Mouse (Mus musculus): Measurements from ENCODE around the gene Cass4.

The Cass4 gene

DNA sequence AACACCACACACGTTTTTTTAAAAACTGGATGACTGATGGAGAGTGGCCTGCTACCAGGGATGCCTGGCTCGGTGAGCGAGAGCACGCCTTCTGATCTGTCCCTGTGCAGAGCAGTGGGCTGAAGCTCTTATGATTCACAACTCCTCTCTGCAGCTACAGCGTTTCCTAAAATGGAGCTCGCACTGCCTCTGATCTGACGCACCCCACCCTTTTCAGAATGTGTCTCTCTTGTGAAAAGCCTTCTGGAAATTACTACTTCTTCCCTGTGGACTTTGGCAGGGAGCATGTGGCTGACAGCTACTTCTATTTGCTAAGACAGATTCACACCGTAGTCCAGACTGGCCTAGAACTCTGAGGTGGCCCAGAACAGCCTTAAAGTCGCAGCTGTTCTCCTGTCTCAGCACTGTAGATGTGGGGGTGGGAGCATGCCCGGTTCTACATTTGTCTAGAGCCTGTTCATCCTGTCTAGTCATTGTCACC is 1.5 kb upstream of the Cass4 start:
- DNase-seq, result no peak

DNA sequence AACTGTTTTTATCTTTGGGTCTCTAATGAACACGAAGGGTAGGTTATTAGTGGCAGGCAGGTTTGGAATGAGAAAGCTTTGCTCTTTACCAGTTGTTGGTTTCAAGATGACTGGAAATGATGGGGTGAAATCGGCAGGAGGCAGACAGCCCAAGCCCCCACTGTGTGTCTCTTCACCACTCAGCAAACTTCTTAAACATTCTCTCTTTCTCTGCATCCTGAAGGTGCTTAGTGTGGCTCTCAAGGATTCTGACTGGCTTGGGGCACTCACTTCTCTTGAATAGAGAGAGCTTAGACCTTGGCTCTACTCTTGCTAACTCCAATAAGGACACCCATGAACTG is 428 bp downstream of the Cass4 start:
- DNase-seq, result no peak

DNA sequence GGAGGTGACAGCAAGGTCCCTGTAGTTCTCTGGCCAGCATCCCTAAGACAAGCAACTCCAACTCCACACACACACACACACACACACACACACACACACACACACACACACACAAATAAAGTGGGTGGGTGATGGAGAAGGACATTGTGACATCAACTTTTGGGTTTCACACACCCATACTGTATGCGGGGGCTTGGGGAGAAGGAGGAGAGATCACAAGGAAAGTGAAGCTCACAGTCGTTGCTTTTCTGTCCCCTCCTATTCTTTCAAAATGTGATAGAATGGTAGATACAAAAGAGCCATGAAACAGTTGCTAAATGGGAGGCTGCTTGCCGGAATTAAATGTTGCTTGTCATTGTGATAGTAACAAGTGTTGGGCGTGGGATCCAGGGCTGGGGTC is 1.1 kb downstream of the Cass4 start:
- DNase-seq, result no peak

DNA sequence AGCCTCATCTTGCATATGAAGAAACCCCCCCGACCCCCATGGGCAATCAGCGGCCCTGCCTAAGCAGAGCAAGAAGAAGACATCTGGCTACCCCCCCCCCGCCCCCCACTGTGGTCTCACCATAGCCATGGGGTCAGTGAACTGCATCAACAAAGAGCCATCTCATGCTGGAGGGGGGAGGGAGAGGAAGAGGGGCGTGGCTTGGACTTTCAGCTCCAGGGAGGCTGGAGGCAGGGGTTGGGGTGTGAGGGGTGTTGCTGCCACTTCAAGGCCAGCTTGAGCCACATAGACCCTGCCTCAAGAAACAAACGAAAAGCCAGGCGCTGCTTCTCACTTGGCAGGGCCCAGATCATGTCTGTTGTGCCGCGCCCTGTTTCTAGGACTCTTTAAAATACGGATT is 2.4 kb downstream of the Cass4 start:
- no peak for DNase-seq

DNA sequence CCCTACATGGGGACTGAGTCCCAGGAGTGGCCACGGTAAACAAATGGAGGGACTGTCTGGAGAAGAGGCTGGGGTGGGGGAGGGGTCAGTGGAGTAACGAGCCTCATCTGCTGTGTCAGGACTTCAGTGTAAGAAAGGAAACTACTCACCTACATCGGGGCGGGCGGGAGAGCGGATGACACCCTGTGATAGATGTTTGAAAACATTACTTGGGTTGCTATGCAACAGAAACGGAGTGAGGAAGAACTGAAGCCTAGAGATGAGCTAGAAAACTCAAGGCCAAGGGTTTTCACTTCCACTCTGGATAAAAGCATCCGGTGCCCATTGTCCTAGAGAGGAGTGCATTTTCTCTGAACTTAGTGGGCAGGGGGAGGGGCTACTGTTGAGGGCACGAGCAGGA is 6.3 kb downstream of the Cass4 start:
- no peak for DNase-seq

DNA sequence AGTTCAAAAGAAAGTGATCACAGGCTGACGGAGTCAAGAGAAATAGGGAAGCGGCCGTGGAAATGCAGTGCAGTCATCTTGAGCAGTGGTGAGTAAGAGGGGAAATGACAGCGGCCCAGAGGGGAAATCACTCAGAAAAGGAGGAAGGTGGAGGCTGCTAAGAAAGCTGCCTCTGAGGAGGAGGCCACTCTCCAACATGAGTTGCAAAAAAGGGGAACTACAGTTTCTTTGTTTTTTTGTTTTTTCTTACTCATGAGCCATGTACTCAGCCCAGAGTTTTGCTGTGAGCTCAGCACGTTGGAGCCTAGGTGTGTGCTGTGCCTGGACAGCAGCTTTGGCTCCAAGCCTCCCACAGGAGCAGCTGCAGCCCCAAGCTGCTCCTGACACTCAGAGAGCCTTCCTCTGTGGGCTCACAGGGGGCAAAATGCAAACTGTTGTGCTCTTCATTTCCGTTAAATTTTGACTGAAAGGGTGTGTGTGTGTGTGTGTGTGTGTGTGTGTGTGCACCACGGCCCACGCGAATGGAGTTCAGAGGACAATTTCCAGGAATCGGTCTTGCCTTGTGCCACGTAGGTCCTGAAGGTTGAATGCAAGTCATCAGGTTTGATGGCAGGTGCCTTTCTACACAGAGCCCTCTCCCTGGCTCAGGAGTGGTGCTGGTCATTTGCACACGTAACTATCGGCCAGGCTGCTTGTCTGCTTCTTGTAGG is 7.7 kb downstream of the Cass4 start:
- DNase-seq, result peak; percentile 28

DNA sequence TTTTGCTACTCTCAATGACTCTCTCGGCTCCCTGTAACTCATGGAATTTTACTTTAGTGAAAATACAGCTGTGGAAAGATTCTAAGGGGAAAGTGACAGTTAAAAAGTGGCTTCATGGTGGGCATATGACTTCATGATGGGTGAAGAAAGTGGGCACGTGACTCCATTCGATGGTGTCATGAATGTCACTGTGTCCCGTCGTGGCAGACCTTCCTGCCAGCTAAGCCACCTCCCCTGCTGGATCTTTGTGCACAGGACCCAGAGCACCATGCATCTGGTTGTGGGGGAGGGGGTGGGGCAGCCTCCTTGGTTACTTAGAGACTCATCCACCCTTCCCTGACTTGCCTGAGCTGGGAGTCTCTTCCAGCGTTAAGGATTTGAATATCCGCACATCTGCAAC is 10.6 kb downstream of the Cass4 start:
- DNase-seq, result no peak

DNA sequence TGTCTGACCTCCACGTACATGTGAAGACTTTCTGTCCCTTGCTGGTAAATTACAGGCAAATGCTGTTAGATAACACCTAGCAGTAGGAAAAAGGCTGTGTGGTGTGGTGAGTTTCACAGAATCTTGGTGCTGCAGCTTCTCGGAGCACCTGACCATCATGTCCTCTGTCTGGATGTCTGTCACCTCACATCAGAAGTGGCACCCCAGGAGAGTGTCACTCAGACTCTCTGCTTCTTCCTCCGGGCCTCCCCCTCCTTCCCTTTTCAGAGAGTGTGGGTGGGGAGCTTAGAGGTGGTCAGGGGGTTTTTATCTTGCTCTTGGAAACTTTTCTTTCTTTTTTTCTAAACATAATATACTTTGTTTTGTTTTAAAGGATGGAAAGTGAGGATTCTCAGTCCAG is 11.4 kb downstream of the Cass4 start:
- DNase-seq, result no peak

DNA sequence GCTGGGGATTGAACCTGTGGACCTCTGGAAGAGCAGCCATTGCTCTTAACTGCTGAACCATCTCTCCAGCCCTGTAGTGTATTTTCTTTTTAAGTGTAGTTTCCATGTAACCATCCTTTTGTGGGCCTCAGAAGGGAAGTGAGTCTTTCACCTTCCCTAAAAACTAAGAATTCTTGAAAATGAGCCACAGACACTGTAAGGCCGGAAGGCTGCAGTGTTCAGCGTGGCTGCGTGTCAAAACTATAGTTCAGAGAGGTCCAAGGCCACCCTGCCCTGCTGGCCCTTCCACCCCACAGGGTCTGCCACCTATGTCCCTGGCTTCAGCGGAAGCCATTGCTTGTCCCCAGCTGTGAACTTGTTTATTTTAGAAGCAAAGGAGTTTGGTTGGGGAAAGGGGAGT is 12.6 kb downstream of the Cass4 start:
- DNase-seq, result no peak

DNA sequence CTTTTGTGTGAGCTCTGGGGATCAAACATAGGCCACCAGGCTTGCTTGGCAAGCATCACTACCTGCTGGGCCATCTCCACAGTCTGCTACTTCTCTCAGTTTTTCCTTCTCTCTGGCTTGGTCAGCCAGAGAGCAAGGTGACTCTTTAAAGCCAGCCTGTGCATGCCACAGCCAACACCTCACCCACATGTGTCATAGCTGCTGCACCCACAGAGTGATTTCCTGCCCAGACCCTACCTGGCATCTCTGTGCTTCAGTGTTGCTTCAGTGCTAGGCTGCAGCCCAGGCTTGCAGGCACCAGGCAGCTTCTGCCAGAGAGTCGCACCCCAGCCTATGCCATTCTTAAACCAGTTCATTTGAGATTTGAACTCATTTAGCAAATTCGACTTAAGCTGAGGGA is 13.9 kb downstream of the Cass4 start:
- DNase-seq, result no peak

DNA sequence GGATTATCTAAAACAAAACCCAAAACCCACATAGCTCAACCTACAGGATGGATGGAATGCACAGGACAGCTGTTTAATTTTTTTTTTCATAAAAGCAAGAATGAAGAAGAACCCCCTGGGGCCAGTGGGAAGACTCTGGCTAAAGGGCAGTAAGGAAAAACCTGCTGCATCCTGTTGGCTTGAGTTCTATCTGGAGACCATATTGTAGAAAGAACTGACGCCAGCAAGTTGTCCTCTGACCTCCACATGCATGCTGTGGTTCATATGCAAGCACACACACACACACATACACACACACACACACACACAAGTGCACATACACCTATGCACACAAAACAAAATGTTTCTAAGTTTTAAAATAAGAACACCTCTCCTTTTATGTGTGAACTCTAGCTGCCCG is 17.1 kb downstream of the Cass4 start:
- no peak for DNase-seq

DNA sequence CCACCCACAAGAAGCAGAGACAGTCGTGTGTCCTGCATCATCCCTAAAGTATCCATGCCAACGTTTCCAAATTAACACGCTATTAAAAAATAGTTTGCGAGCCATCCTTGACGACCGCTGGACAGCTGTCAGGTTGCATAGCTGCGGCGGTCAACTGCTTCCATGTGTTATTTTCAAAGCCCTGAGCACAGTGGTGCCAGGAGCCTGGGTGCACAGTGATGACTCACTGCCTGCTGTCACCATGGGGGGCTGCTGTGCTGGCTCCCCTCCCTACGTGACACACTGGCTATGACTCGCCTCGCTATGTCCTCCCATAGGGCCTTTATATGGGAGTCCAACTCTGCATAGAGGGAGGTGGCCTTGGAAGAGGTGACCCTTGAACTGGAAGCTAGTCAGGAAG is 17.5 kb downstream of the Cass4 start:
- peak; percentile 44 for DNase-seq

DNA sequence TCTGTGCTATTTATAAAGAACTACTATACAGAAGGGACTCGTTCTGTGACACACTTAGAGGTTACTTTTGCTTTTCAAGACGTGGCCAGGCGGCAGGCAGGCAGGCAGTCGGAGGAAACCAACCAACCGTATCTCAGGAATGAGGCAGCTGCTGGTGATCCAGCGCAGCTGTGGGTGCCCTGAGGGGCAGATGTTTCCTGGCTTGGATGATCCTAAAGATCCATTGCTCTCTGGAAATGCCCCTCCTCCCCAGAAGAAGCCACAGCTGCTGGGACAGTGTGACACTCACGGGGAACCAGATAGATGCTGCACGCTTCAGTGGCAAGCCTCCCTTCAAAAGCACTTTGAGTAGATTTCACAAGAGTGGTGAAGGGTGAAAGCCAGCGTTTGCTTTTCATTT is 18.9 kb downstream of the Cass4 start:
- peak; percentile 59 for DNase-seq

DNA sequence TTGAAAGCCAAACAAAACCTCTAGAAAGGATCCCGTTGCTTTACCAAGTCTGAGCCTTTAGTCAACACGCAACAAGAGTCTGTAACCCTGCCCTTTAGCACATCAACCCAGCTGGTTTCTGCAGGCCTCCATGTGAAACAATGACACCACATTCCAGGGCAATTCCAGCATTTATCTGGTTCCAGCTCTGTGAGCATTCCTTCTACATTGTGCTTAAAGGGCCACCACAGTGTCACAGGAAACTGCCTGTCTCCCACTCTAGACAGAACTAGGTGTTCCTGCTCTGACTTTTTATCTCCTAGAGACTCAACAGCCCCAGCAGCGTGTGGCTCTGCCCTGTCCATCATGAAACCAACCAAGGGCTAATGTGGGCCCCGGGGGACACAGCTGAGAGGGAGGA is 19.7 kb downstream of the Cass4 start:
- DNase-seq, result no peak

DNA sequence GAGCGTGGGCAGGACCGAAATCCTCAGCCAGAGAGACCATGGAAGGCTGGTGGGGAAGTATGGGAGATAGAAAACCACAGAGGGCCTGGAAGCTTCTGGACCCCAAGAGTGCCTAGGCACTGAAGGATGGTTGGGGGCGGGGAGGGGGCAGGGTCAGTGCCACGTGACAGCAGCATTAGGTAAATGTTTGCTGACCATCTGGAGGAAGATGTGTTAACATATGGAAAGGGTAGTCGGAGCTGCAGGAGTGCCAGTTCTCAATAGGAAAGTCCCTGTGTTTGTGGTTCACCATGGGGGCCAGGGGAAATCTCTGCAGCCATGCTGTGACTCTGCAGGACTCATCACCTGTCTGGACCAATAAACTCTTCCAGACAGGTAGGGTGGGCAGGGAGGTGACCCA is 20.3 kb downstream of the Cass4 start:
- DNase-seq, result no peak

DNA sequence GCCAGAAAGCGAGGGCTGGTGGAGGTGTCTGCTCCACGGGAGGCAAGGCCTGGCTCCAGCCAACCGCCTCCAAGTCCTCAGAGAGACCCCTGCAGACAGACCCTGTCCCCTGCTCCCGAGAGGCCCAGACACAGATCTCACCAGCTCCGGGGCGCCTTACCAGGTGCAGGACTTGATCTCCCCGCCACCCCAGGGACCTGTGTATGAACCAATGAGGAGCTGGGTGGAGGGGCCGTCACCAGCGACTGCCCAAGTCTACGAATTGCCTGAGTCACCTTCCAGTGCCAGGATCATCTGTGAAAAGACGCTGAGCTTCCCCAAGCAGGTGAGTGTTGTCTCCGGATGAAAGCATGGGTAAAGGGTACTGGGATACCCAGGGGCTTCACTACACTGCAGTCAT is 22.6 kb downstream of the Cass4 start:
- DNase-seq, result no peak

DNA sequence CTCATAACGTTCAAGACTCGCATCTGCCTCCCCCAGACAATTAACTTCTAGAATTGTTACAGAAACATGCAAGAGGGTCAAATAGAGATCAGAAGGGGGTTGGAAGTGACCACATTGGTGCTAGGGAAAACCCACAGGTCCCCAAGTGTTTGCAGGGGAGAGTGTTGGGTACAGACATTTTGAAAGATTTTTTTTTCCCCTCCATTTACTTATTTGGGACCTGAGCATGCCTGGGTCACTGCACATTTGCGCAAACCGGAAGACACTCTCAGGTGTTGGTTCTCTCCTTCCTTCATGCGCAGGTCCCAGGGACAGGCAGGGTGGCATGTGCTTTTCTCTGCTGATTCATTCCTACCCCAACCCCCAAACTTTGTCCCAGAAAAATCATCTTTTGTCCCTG is 23.3 kb downstream of the Cass4 start:
- no peak for DNase-seq

DNA sequence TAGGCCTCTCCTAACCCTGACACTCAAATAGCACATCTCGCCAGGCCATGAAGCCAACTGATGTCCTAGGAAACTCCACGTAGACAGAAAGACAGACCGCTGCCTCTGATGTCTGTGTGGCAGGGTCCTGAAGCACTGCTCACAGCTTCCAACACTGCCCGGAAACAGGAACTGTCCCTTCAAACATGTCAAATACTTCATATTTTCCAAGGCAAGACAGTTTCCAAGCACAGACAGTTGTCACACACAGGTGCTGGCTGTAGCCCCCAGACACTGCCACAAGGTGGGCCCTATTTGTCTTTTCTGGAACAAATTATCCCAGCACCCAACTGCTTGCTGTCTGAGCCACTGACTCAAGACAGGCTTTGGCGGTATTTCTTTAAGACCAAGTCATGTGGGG is 24.6 kb downstream of the Cass4 start:
- DNase-seq, result no peak

DNA sequence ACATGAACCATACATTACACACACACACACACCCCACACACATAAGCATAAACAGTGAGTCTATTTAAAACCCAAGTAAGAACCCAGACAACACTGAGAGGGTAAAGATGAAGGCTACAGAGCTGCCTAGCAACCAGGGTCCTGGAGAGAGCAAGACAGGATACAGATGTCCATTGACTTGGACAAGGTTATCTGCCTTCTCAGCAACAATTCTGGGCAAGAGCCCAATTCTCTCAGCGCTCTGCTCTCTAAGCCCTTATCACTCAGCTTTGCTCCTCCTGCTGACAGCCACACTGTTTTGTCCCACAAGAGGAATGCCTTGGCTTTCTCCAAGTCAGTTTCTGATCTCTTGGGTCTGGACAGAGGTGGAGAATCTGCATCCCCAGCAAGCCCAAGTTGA is 37.0 kb downstream of the Cass4 start:
- no peak for DNase-seq

DNA sequence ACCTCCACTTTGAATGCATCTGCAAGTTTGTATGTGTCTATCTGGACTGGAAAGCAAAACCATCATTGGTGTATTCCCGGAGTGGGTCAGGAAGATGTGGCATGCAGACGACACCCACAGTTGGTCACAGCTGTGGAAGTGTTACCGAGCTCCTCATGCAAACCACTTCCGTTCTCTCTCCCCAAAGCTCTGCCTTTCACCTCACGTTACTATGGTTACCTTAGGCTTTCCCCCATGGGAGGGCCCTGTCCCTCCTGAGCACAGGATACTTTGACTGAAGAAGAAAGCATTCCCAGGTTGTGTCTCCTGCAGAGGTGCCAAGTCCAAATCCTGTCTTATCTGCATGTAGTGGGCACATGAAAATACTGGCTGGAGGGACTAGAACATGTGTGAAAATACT is 40.2 kb downstream of the Cass4 start:
- no peak for DNase-seq

DNA sequence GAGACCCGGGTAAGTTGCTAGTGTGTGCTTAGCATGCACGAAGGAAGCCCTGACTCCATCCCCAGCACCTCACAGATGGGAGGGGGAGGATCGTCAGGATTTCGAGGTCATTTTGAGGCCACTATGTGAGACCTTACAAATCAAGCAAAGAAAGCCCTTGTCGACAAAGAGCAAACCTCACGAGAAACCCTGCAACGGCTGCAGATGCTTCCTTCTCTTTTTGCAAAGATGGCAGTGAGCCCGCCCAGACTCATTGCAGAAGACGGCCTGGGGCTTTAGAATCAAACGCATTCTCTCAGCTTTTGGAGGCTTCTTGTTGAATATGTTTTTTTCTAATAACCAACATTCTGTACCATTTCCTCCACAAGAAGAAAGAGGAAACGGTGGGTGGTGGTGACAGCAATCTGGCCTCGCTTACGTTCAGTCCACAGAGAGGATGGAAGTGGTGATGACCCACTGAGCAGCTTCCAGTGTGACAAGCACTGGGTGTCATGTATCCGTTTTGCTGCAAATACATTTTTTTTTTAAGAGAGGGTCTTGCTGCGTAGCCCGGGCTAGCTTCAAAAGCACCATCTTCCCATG is 43.9 kb downstream of the Cass4 start:
- no peak for DNase-seq

DNA sequence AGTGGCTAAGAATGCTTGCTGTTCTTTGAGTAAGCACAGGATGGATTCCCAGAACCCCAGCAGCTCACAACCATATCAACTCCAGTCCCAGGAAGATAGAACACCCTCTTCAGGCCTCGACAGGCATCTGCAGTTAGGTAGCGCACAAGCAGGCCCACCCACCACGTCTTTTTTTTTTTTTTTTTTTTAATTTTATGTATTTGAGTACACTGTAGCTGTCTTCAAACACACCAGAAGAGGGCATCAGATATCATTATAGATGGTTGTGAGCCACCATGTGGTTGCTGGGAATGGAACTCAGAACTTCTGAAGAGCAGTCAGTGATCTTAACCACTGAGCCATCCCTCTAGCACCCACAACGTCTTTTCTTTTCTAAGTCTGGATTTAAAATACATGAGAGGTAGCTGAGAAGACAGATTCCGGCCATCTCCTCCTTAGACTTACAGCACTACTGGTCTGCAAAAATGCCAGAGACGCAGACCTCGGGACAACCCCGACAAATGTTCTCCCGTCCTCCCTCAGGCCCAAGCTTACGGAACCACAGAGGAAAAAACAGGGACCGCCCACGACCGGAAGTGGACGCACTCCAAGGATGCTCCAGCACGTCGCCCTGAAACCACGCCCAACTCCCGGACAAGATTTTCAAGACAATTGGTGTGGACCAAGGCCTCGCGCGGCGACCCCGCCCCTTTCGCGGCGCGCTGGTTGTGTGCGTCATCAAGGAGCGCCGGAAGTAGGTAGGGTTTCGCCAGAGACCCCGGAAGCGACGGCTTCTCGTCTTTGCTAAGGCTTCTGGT is 46.4 kb downstream of the Cass4 start, which contains the start of gene Rtf2:
TSS of gene Rtf2 (plus strand) at position 714 of the 797 bp plus-strand sequence.
- DNase-seq, result peak; percentile 99

DNA sequence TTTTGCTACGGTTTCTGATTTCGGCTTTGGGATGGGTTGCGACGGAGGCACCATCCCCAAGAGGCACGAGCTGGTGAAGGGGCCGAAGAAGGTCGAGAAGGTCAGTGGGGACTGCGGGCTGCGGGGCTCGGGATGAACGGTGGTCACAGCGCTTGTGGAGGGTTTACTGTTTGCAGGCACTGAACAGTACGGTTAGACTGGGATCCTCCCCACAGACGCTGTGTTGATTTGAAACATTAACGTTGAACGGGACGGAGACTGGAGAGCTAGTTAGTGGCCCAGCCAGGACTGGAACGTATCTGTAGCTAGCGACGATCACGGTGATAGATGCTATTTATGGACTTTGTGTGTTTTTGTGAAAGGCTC is 47.0 kb downstream of the Cass4 start:
- DNase-seq, result no peak

DNA sequence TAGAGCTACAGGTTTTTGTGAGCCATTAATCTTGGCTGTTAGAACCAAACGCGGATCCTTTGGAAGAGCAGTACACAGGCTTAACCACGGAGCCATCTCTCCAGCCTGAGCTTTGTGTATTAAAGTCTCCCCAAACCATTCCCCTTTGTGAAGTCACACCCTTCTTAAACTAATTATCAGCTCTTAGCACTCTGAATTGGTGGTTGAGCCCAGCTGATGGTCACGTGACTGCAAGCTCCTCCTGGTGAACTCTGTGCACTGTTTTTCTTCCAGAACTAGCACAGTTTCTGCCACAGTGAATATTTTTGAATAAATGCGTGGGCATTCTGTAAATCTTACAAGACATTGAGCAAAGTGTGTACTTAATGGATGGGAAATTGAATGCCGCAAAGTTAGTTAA is 47.6 kb downstream of the Cass4 start:
- no peak for DNase-seq
